Mouse (Mus musculus) neural tube, embryonic 12.5 days (tissue): ENCODE measurements around the gene Olfr71. TPM values are rescaled to one million over a fixed set of nuclear protein-coding genes. Genes with fewer than 3 reads are reported as not detected.

Experiments
- ATAC-seq: fragments of 200-750 bp; cut with Nextera tagmentation; 2 replicates; pipeline ENCODE4 v1.8.0; 2017; ENCODE audit warnings: low read depth, mild to moderate bottlenecking, moderate TSS enrichment, moderate library complexity; ENCODE audit not compliant: low FRiP score
- H3K27ac ChIP-seq: fragments of 300-500 bp; sonication (generic); 2 replicates; pipeline ENCODE4 v1.5.1; 2016
- H3K27me3 ChIP-seq: fragments of 300-500 bp; sonication (generic); replicated peaks from 2 replicates; pipeline ENCODE4 v1.6.1; 2016; ENCODE audit warnings: mild to moderate bottlenecking
- H3K36me3 ChIP-seq: fragments of 300-500 bp; sonication (generic); 2 replicates; pipeline ENCODE4 v1.6.1; 2016; ENCODE audit warnings: mild to moderate bottlenecking
- H3K4me1 ChIP-seq: fragments of 300-500 bp; sonication (generic); 2 replicates; pipeline ENCODE4 v1.6.1; 2016
- H3K4me2 ChIP-seq: fragments of 300-500 bp; sonication (generic); replicated peaks from 2 replicates; pipeline ENCODE4 v1.6.1; 2016; ENCODE audit warnings: mild to moderate bottlenecking
- H3K4me3 ChIP-seq: fragments of 300-500 bp; sonication (generic); 2 replicates; pipeline ENCODE4 v1.5.1; 2016
- H3K9ac ChIP-seq: fragments of 300-500 bp; sonication (generic); 2 replicates; pipeline ENCODE4 v1.6.1; 2016; ENCODE audit warnings: mild to moderate bottlenecking
- H3K9me3 ChIP-seq: fragments of 300-500 bp; sonication (generic); 2 replicates; pipeline ENCODE4 v1.6.1; 2016; ENCODE audit warnings: mild to moderate bottlenecking
- WGBS: fragments of 180-500 bp; shearing (Covaris S2); methylation state at CpG from one replicate; pipeline ENCODE4 v1.1.7; 2016; 5-methylcytosine and 5-hydroxymethylcytosine counted together
- polyA plus RNA-seq: library from polyadenylated mRNA; unstranded; fragments of >200 nt; fragmentation: Nextera tagmentation; extraction: Ambion mirVana; gene quantifications from 2 replicates; pipeline ENCODE4 v1.2.1, GENCODE M21; 2016

Gene Olfr71
- polyA plus RNA-seq, 1 experiment from 2014 or later: not detected

- Histone ChIP-seq H3K27me3 (no peaks in the 10 kb centered on the region), H3K4me2 (no peak overlapping the region), H3K9ac (no peak overlapping the region), H3K4me1 (no peaks in the 10 kb centered on the region), H3K27ac (no peak overlapping the region), H3K9me3 (no peaks in the 10 kb centered on the region), H3K4me3 (no peak overlapping the region), H3K36me3 (no peaks in the 10 kb centered on the region)
- WGBS: 84% methylated on average over 8 of the region's 8 CpGs
- ATAC-seq: no peak
Observed at GRCm38 (mm10) chr4:43703851-43704250, 6.2 kb downstream of the Olfr71 start.

GRCm38 (mm10) chr4:43703439-43703838, 6.6 kb downstream of the Olfr71 start:
- Histone ChIP-seq H3K4me2 (no peak overlapping the region), H3K36me3 (no peaks in the 10 kb centered on the region), H3K9me3 (no peaks in the 10 kb centered on the region), H3K27ac (no peak overlapping the region), H3K4me3 (no peak overlapping the region), H3K9ac (no peak overlapping the region), H3K27me3 (no peaks in the 10 kb centered on the region), H3K4me1 (no peaks in the 10 kb centered on the region)
- 76% methylated on average over 6 of the region's 6 CpGs for WGBS
- ATAC-seq: no peak

GRCm38 (mm10) chr4:43700707-43701106, 9.3 kb downstream of the Olfr71 start, which contains the start of gene Olfr70:
Olfr70 (minus strand) TSS chr4:43700807.
- Histone ChIP-seq H3K9me3 (no peaks in the 10 kb centered on the region), H3K27me3 (no peaks in the 10 kb centered on the region), H3K4me2 (no peak within 1 kb of the TSS), H3K4me1 (no peaks in the 10 kb centered on the region), H3K9ac (no peak within 1 kb of the TSS), H3K4me3 (no peak within 1 kb of the TSS), H3K36me3 (no peaks in the 10 kb centered on the region), H3K27ac (no peak within 1 kb of the TSS)
- no peak for ATAC-seq
- WGBS: 93% methylated on average over 6 of the region's 6 CpGs

GRCm38 (mm10) chr4:43696561-43696960, 13.5 kb downstream of the Olfr71 start:
- Histone ChIP-seq H3K4me2 (no peak overlapping the region), H3K27ac (no peak overlapping the region), H3K9ac (no peak overlapping the region), H3K4me1 (no peaks in the 10 kb centered on the region), H3K27me3 (no peaks in the 10 kb centered on the region), H3K36me3 (no peaks in the 10 kb centered on the region), H3K9me3 (no peaks in the 10 kb centered on the region), H3K4me3 (no peak overlapping the region)
- ATAC-seq: no peak
- 90% methylated on average over 13 of the region's 13 CpGs for WGBS

GRCm38 (mm10) chr4:43695249-43695671, 14.8 kb downstream of the Olfr71 start:
- Histone ChIP-seq H3K36me3 (peaks cover 4% of the 10 kb centered on the region; the same call in 1 of the 2 replicates), H3K4me3 (no peak overlapping the region), H3K9ac (no peak overlapping the region), H3K27me3 (no peaks in the 10 kb centered on the region), H3K27ac (no peak overlapping the region), H3K4me2 (no peak overlapping the region), H3K9me3 (no peaks in the 10 kb centered on the region), H3K4me1 (no peaks in the 10 kb centered on the region)
- ATAC-seq: no peak
- WGBS: 35% methylated on average over 9 of the region's 9 CpGs

GRCm38 (mm10) chr4:43694439-43695248, 15.4 kb downstream of the Olfr71 start:
- no peak for ATAC-seq
- Histone ChIP-seq H3K36me3 (peaks cover 11% of the 10 kb centered on the region), H3K9me3 (no peaks in the 10 kb centered on the region), H3K27me3 (no peaks in the 10 kb centered on the region), H3K4me2 (no peak overlapping the region), H3K4me3 (no peak overlapping the region), H3K27ac (no peak overlapping the region), H3K4me1 (no peaks in the 10 kb centered on the region), H3K9ac (no peak overlapping the region)
- 81% methylated on average over 1 of the region's 1 CpGs for WGBS

- no peak for ATAC-seq
- H3K4me1 ChIP-seq: no peaks in the 10 kb centered on the region
- no peaks in the 10 kb centered on the region for H3K27me3 ChIP-seq
- no peaks in the 10 kb centered on the region for H3K9me3 ChIP-seq
- H3K36me3 ChIP-seq: peaks cover 19% of the 10 kb centered on the region
- no peak overlapping the region for H3K4me2 ChIP-seq
- no peak overlapping the region for H3K9ac ChIP-seq
- 81% methylated on average over 5 of the region's 5 CpGs for WGBS
- H3K27ac ChIP-seq: no peak overlapping the region
- no peak overlapping the region for H3K4me3 ChIP-seq
Observed at GRCm38 (mm10) chr4:43693806-43694241, 16.2 kb downstream of the Olfr71 start.

GRCm38 (mm10) chr4:43691026-43691425, 19.0 kb downstream of the Olfr71 start:
- no peak overlapping the region for H3K4me3 ChIP-seq
- no peaks in the 10 kb centered on the region for H3K4me1 ChIP-seq
- no peak overlapping the region for H3K4me2 ChIP-seq
- peaks cover 32% of the 10 kb centered on the region for H3K36me3 ChIP-seq
- no peaks in the 10 kb centered on the region for H3K9me3 ChIP-seq
- WGBS: 86% methylated on average over 5 of the region's 5 CpGs
- H3K27me3 ChIP-seq: no peaks in the 10 kb centered on the region
- ATAC-seq: no peak
- H3K27ac ChIP-seq: no peak overlapping the region
- H3K9ac ChIP-seq: no peak overlapping the region

- 94% methylated on average over 17 of the region's 17 CpGs for WGBS
- H3K27me3 ChIP-seq: no peaks in the 10 kb centered on the region
- no peak for ATAC-seq
- H3K36me3 ChIP-seq: peaks cover 42% of the 10 kb centered on the region
- no peak overlapping the region for H3K9ac ChIP-seq
- H3K4me1 ChIP-seq: no peaks in the 10 kb centered on the region
- H3K4me2 ChIP-seq: no peak overlapping the region
- no peak overlapping the region for H3K4me3 ChIP-seq
- H3K27ac ChIP-seq: no peak overlapping the region
- no peaks in the 10 kb centered on the region for H3K9me3 ChIP-seq
Observed at GRCm38 (mm10) chr4:43690021-43690420, 20.0 kb downstream of the Olfr71 start.

GRCm38 (mm10) chr4:43679416-43680043, 30.5 kb downstream of the Olfr71 start:
- H3K4me1 ChIP-seq: no peaks in the 10 kb centered on the region
- H3K27ac ChIP-seq: no peak overlapping the region
- no peaks in the 10 kb centered on the region for H3K27me3 ChIP-seq
- H3K4me3 ChIP-seq: no peak overlapping the region
- H3K9ac ChIP-seq: no peak overlapping the region
- H3K4me2 ChIP-seq: no peak overlapping the region
- no peaks in the 10 kb centered on the region for H3K9me3 ChIP-seq
- H3K36me3 ChIP-seq: peaks cover 76% of the 10 kb centered on the region
- no peak for ATAC-seq
- 92% methylated on average over 7 of the region's 7 CpGs for WGBS

GRCm38 (mm10) chr4:43678541-43678940, 31.5 kb downstream of the Olfr71 start:
- Histone ChIP-seq H3K27ac (no peak overlapping the region), H3K4me3 (no peak overlapping the region), H3K9ac (no peak overlapping the region), H3K36me3 (peaks cover 79% of the 10 kb centered on the region), H3K4me2 (no peak overlapping the region), H3K4me1 (no peaks in the 10 kb centered on the region), H3K9me3 (no peaks in the 10 kb centered on the region), H3K27me3 (no peaks in the 10 kb centered on the region)
- WGBS: 89% methylated on average over 6 of the region's 6 CpGs
- ATAC-seq: no peak

GRCm38 (mm10) chr4:43675608-43676007, 34.4 kb downstream of the Olfr71 start:
- no peak for ATAC-seq
- 84% methylated on average over 4 of the region's 4 CpGs for WGBS
- H3K27me3 ChIP-seq: no peaks in the 10 kb centered on the region
- H3K4me1 ChIP-seq: peaks cover 13% of the 10 kb centered on the region; the same call in 1 of the 2 replicates
- no peak overlapping the region for H3K4me2 ChIP-seq
- no peak overlapping the region for H3K27ac ChIP-seq
- H3K4me3 ChIP-seq: no peak overlapping the region
- no peaks in the 10 kb centered on the region for H3K9me3 ChIP-seq
- H3K36me3 ChIP-seq: peaks cover 57% of the 10 kb centered on the region
- H3K9ac ChIP-seq: no peak overlapping the region
